Mouse (Mus musculus) Patski (cell line): ENCODE measurements around the gene Gzmm. TPM values are rescaled to one million over a fixed set of nuclear protein-coding genes. Genes with fewer than 3 reads are reported as not detected.

Experiments used
- ATAC-seq: fragments of 100-300 bp; one replicate; pipeline ENCODE4 v1.8.0; 2021
- CTCF ChIA-PET: fragments of 350-600 bp; sonication (Branson Sonifier 250); formaldehyde crosslinking; loops from one replicate; lab custom pipeline; 2022; ENCODE audit warnings: inconsistent platforms; lab: Charles Lee
- POLR2A ChIA-PET: fragments of 350-600 bp; sonication (Branson Sonifier 250); formaldehyde crosslinking; loops from one replicate; lab custom pipeline; 2022; ENCODE audit warnings: antibody characterized with exemption, inconsistent platforms; lab: Charles Lee
- DNase-seq: peaks from one replicate; pipeline ENCODE4 v3.0.0-alpha.2; 2011; ENCODE audit warnings: low read depth, low spot score
- H3K27me3 ChIP-seq: fragments of 371-371 bp; one replicate; pipeline ENCODE4 v1.5.1; 2021
- CTCF ChIP-seq: fragments of 100-300 bp; IDR thresholded peaks from one replicate; pipeline ENCODE4 v1.5.1; 2021
- in situ Hi-C: fragments of 300-500 bp; cut with MboI; formaldehyde crosslinking; loops from 3 replicates; pipeline ENCODE4 v1.11.1; 2018; ENCODE audit warnings: low pct_unique_long_range_greater_than_20kb, mixed read lengths
- polyA plus RNA-seq: library from polyadenylated mRNA; unstranded; gene quantifications from one replicate; pipeline ENCODE4 v1.2.3, GENCODE M21; 2021

Gzmm gene
- polyA plus RNA-seq, 1 experiment from 2014 or later = 0.47 TPM

DNA sequence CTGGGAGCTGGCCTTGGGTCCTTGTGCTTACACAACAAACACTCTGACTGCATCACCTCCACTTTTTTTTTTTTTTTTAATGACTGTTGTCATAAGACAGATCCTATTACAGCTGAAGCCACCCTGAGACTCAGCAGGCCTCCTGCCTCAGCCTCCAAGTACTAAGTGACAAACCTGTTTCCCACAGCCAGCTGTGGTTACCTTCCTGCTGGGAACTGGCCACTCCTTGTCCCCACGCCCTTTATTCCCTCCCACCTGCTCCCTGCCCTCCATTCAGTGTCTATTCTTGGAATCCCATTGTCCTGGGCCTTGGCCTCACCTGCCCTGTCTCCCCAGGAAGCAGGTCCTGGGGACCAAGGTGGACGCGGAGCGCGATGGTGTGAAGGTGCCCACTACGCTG lies 1.3 kb upstream of the Gzmm start:
- ATAC-seq = no peak
- in situ Hi-C loops = no loop called here
- H3K27me3 ChIP-seq = no peaks in the 10 kb centered on the region
- ChIA-PET CTCF (no interaction called here), POLR2A (interaction anchor here (0.6 to 0.7 kb wide), 2 partner anchors 16 to 1249 kb away, joined by 5 to 6 read pairs; no protein-coding TSS in a partner anchor)
- no peak for DNase-seq
- no peak for TF ChIP-seq CTCF

DNA sequence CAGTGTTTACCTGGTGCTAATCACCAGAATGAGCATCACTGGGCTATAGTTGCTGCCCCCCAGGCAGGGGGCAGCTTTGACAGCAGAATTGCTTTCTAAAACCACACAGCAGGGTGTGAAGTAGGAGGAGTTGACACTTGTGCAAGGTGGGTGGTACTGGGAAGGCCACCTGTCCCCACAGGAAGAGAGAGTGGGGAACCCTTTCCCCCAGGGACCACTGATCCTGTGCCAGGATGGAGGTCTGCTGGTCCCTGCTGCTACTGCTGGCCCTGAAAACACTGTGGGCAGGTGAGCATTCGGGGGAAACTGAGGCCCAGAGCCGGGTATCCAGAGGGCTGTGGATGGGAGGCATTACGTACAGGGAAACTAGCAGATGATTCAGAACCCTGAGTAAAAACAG lies 358 bp downstream of the Gzmm start:
- no peak for TF ChIP-seq CTCF
- no peaks in the 10 kb centered on the region for H3K27me3 ChIP-seq
- DNase-seq (no peak), ATAC-seq (no peak)
- in situ Hi-C loops = no loop called here
- ChIA-PET CTCF (no interaction called here), POLR2A (interaction anchor here (1.1 kb wide), 1 partner anchor 12 kb away, joined by 6 read pairs; no protein-coding TSS in a partner anchor)

DNA sequence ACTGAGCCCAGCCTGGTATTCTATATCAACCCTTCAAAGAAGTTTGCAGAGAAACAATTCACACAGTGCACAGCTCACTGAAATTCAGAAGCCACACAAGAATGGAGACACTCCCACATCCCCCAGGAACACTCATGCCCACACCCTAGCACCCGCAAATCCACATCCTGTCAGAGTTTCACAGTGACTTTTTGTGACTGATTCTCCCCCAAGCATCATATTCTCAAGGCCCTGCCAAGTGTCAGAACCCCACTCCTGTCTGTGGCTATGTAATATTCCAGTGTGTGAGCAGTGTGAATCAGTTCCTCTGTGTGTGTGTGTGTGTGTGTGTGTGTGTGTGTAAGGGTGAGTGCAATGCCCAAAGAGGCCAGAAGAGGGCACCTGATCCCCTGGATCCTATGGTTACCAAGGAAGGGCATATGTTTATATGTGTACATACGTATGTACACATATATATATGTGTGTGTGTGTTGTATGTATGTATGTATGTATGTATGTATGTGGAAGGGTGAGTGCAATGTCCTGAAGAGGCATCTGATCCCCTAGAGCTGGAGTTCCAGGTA lies 3.2 kb downstream of the Gzmm start:
- POLR2A ChIA-PET = no interaction called here
- no peak for ATAC-seq
- in situ Hi-C loops = loop anchor here (10.0 kb wide), 1 partner anchor 93 kb away; no protein-coding TSS in a partner anchor
- CTCF ChIA-PET = interaction anchor here (3.1 kb wide), 1 partner anchor 13 kb away, joined by 15 read pairs; the partner anchor contains the start of gene Bsg
- TF ChIP-seq CTCF = no peak
- no peak for DNase-seq
- no peaks in the 10 kb centered on the region for H3K27me3 ChIP-seq

DNA sequence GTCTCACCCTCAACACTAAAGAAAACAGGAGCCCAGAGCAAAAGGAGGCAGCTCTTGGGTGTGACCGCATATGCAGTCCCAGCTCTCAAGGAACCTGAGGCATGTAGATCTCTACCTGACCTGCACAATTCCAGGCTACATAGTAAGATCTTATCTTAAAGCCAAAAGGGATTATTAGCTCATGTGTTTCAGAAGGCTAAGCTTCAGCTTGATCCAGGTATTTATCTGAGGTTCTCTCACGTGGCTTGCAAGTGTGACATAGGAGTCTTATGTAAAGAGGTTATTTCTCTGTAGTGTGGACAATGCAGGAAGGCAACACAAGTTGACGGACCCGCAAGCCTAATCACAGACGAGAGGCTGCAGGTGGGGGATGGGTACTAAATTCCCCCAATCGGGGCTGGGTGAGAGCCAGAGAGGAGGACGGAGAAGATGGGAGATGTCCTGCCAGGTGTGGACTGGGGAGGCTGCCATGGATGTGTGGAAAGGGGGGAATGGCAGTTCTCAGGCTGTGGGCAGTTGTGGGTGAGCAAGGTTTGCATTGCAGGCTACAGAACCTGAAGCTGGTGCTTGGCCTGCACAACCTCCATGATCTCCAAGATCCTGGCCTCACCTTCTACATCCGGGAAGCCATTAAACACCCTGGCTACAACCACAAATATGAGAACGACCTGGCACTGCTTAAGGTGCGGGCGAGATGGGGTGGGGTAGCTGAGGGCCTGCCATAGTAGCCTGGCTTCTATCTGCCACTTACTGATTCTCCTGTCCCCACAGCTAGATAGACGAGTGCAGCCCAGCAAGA lies 5.0 kb downstream of the Gzmm start:
- H3K27me3 ChIP-seq = no peaks in the 10 kb centered on the region
- ChIA-PET CTCF (interaction anchor here (1.8 to 3.1 kb wide), 2 partner anchors 8 to 11 kb away, joined by 7 to 15 read pairs; partner anchors contain the start of gene Bsg), POLR2A (no interaction called here)
- TF ChIP-seq CTCF = no peak
- no peak for ATAC-seq
- in situ Hi-C loops = loop anchor here (10.0 kb wide), 1 partner anchor 91 kb away; no protein-coding TSS in a partner anchor
- no peak for DNase-seq

DNA sequence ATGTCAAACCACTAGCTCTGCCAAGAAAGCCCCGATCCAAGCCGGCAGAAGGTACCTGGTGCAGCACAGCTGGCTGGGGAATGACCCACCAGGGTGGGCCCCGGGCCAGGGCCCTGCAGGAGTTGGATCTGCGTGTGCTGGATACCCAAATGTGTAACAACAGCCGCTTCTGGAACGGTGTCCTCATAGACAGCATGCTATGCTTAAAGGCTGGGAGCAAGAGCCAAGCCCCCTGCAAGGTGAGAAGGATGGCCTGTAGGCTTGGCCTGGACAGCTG lies 5.5 kb downstream of the Gzmm start:
- DNase-seq (no peak), ATAC-seq (no peak)
- in situ Hi-C loops = loop anchor here (10.0 kb wide), 1 partner anchor 90 kb away; no protein-coding TSS in a partner anchor
- H3K27me3 ChIP-seq = no peaks in the 10 kb centered on the region
- no peak for TF ChIP-seq CTCF
- CTCF ChIA-PET = interaction anchor here (1.8 to 3.1 kb wide), 2 partner anchors 8 to 11 kb away, joined by 7 to 15 read pairs; partner anchors contain the start of gene Bsg
- POLR2A ChIA-PET = no interaction called here

DNA sequence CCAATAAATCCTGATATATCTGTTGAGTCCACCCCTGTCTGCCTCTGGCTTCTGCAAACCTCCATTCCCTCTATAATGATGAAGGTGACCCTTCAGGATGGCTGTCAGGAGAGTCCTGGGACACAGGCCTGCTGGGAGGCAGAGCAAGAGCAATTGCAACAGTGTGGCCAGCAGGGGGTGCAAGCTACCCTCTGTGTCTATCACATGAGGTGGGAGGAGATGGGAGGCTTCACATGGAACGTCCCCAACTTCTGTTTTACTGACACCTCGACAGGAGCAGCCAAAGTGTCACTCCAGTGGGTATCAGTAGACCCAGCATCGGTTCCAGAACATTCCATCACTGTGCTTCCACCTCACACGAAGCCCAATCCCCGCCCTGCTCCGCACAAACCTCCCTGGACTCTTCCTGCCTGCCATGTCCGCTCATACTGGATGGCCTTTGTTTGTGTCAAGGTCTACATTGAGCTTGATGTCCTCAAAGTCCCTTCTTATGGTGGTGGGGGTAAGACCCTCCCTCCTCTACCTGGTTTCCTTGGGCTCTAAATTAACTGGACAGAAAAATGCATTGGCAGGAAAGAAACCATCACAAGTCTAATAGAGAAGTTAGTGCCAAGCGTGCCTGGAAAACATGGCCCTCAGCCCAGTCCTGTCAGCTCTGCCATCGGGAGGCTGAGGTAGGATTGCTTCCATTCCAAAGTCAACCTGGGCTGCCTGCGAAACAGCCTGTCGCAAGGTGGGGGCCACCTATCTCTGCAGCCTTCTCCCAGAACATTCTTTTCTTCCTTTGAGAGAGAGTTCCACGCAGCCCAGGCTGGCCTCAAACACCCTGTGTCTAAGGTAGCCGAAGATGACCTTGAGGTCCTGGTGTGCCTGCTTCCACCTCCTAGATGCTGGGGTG lies 6.7 kb downstream of the Gzmm start:
- ATAC-seq (no peak), DNase-seq (no peak)
- ChIA-PET CTCF (interaction anchor here (1.0 to 3.1 kb wide), 3 partner anchors 9 to 10 kb away, joined by 3 to 15 read pairs (median 7); partner anchors contain the start of gene Bsg), POLR2A (interaction anchor here (0.9 kb wide), 1 partner anchor 10 kb away, joined by 5 read pairs; no protein-coding TSS in a partner anchor)
- no peaks in the 10 kb centered on the region for H3K27me3 ChIP-seq
- no peak for TF ChIP-seq CTCF
- in situ Hi-C loops = loop anchor here (10.0 kb wide), 1 partner anchor 89 kb away; no protein-coding TSS in a partner anchor

DNA sequence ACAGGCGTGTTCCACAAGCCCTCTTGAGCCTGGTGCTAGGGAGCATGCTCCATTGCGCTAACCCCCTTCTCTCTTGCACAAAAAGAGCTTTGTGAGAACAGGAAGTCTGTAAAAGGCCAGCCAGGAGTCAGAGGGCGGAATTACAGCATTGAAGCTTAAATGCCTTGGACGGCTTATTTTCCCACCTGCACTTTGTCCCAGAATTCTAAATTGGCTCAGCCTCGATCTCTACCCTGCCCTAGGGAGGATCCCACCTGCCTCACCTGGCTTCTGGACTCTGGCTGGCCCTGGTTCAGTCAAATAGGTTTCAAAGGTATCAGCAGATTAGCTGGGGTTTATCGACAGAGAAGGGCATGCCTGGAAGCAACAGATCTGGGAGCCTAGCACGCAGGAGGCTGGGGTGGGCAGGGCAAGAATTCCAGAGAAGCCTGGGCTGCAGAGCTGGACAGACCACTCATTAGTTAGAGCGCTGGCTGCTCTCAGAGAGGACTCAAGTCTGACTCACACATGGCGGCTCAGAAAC lies 7.4 kb downstream of the Gzmm start:
- no peak for DNase-seq
- ChIA-PET CTCF (interaction anchor here (1.0 kb wide), 1 partner anchor 10 kb away, joined by 3 read pairs; no protein-coding TSS in a partner anchor), POLR2A (interaction anchor here (0.9 kb wide), 1 partner anchor 11 kb away, joined by 5 read pairs; no protein-coding TSS in a partner anchor)
- TF ChIP-seq CTCF = no peak
- in situ Hi-C loops = loop anchor here (10.0 kb wide), 1 partner anchor 89 kb away; no protein-coding TSS in a partner anchor
- no peaks in the 10 kb centered on the region for H3K27me3 ChIP-seq
- no peak for ATAC-seq

DNA sequence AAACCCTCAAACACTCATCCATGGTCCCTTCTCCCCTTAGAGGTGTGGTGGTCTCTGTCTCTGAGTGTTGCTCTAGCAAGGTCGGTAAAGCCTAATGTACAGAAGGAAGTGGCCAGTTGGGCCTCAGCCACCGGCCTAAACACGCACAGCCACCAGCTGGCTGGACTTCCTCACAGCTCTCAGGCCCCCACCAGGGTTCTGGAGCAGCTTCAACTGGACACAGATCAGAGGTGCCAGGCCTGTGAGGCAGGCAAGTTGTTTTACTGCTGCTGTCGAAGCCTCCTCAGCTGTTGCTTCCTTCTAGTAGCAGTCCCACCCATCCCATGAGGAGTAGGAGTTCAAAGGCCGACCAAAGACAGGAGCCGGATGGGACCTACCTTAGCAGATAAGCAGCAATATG lies 9.1 kb downstream of the Gzmm start:
- ChIA-PET POLR2A (interaction anchor here (1.1 kb wide), 1 partner anchor 12 kb away, joined by 3 read pairs; no protein-coding TSS in a partner anchor), CTCF (interaction anchor here (0.7 to 1.5 kb wide), 3 partner anchors 14 to 96 kb away, joined by 3 to 6 read pairs (median 4); no protein-coding TSS in a partner anchor)
- no peak for DNase-seq
- in situ Hi-C loops = loop anchor here (10.0 kb wide), 1 partner anchor 87 kb away; no protein-coding TSS in a partner anchor
- no peak for TF ChIP-seq CTCF
- H3K27me3 ChIP-seq = no peaks in the 10 kb centered on the region
- no peak for ATAC-seq

DNA sequence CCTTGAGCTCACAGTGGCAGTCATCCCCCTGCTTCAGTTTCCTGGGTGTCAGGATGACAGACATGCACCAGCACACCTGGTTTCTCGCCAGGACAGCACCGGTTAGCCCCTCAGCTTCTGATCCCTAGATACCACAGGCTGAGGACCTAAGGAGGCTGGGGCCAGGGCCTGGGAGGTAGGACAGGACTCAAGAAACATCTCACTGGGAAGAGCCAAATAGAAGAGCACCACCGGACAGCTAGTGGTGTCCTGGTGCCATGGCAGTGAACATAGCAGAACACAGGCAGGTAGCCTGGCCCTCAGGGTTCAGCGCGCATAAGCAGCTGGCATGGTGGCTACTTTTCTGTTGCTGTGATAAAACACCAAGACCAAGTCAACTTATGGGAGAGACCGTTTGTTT lies 9.6 kb downstream of the Gzmm start:
- ChIA-PET CTCF (interaction anchor here (0.7 to 1.5 kb wide), 4 partner anchors 15 to 96 kb away, joined by 3 to 6 read pairs (median 4); no protein-coding TSS in a partner anchor), POLR2A (interaction anchor here (1.1 kb wide), 1 partner anchor 13 kb away, joined by 3 read pairs; no protein-coding TSS in a partner anchor)
- no peaks in the 10 kb centered on the region for H3K27me3 ChIP-seq
- no peak for TF ChIP-seq CTCF
- DNase-seq = no peak
- no peak for ATAC-seq
- in situ Hi-C loops = loop anchor here (10.0 kb wide), 1 partner anchor 86 kb away; no protein-coding TSS in a partner anchor
